Mouse (Mus musculus) embryonic facial prominence, embryonic 12.5 days (tissue): ENCODE results near the gene Sec22b. TPM values are rescaled to one million over a fixed set of nuclear protein-coding genes. Genes with fewer than 3 reads are reported as not detected.

Source experiments
- ATAC-seq: fragments of 200-750 bp; cut with Nextera tagmentation; 2 replicates; pipeline ENCODE4 v1.8.0; 2017; ENCODE audit not compliant: insufficient number of reproducible peaks, insufficient read depth, low FRiP score, low TSS enrichment
- H3K27ac ChIP-seq: fragments of 300-500 bp; sonication (generic); 2 replicates; pipeline ENCODE4 v1.5.1; 2016; ENCODE audit warnings: mild to moderate bottlenecking
- H3K27me3 ChIP-seq: fragments of 300-500 bp; sonication (generic); 2 replicates; pipeline ENCODE4 v1.6.1; 2016; ENCODE audit warnings: mild to moderate bottlenecking, moderate library complexity
- H3K36me3 ChIP-seq: fragments of 300-500 bp; sonication (generic); 2 replicates; pipeline ENCODE4 v1.6.1; 2016; ENCODE audit warnings: mild to moderate bottlenecking
- H3K4me1 ChIP-seq: fragments of 300-500 bp; sonication (generic); 2 replicates; pipeline ENCODE4 v1.6.1; 2016
- H3K4me2 ChIP-seq: fragments of 300-500 bp; sonication (generic); replicated peaks from 2 replicates; pipeline ENCODE4 v1.6.1; 2016; ENCODE audit warnings: mild to moderate bottlenecking, moderate library complexity
- H3K4me3 ChIP-seq: fragments of 300-500 bp; sonication (generic); 2 replicates; pipeline ENCODE4 v1.5.1; 2016; ENCODE audit warnings: mild to moderate bottlenecking
- H3K9ac ChIP-seq: fragments of 300-500 bp; sonication (generic); 2 replicates; pipeline ENCODE4 v1.6.1; 2016; ENCODE audit warnings: mild to moderate bottlenecking, moderate library complexity
- H3K9me3 ChIP-seq: fragments of 300-500 bp; sonication (generic); 2 replicates; pipeline ENCODE4 v1.6.1; 2016; ENCODE audit warnings: mild to moderate bottlenecking, moderate library complexity
- WGBS: fragments of 180-500 bp; shearing (Covaris S2); methylation state at CpG from one replicate; pipeline ENCODE4 v1.1.7; 2016; 5-methylcytosine and 5-hydroxymethylcytosine counted together
- polyA plus RNA-seq: library from polyadenylated mRNA; unstranded; fragments of >200 nt; fragmentation: Nextera tagmentation; extraction: Ambion mirVana; gene quantifications from 2 replicates; pipeline ENCODE4 v1.2.1, GENCODE M21; 2016

Gene Sec22b
- polyA plus RNA-seq, 1 experiment from 2014 or later: 128 TPM

GRCm38 (mm10) chr3:97944462-97944861 is 43.5 kb downstream of the Sec22b start:
- H3K4me1 ChIP-seq: peaks cover 40% of the 10 kb centered on the region
- no peak overlapping the region for H3K9ac ChIP-seq
- WGBS: 58% methylated on average over 5 of the region's 5 CpGs
- H3K36me3 ChIP-seq: no peaks in the 10 kb centered on the region
- no peak overlapping the region for H3K4me2 ChIP-seq
- H3K4me3 ChIP-seq: no peak overlapping the region
- H3K27ac ChIP-seq: no peak overlapping the region
- H3K9me3 ChIP-seq: 0 out of 2 replicates have a peak, but pooled peaks cover 5% of the 10 kb centered on the region
- H3K27me3 ChIP-seq: no peaks in the 10 kb centered on the region
- ATAC-seq: no peak

GRCm38 (mm10) chr3:97946439-97946838 is 45.4 kb downstream of the Sec22b start:
- Histone ChIP-seq H3K36me3 (no peaks in the 10 kb centered on the region), H3K4me1 (peaks cover 20% of the 10 kb centered on the region), H3K9me3 (0 out of 2 replicates have a peak, but pooled peaks cover 5% of the 10 kb centered on the region), H3K27ac (no peak overlapping the region), H3K4me2 (no peak overlapping the region), H3K9ac (no peak overlapping the region), H3K27me3 (no peaks in the 10 kb centered on the region), H3K4me3 (no peak overlapping the region)
- 25% methylated on average over 4 of the region's 4 CpGs for WGBS
- no peak for ATAC-seq

- H3K9me3 ChIP-seq: 0 out of 2 replicates have a peak, but pooled peaks cover 5% of the 10 kb centered on the region
- H3K4me1 ChIP-seq: peaks cover 7% of the 10 kb centered on the region; the same call in 1 of the 2 replicates
- WGBS: 89% methylated on average over 2 of the region's 2 CpGs
- no peaks in the 10 kb centered on the region for H3K27me3 ChIP-seq
- no peak overlapping the region for H3K4me3 ChIP-seq
- no peak for ATAC-seq
- no peak overlapping the region for H3K9ac ChIP-seq
- H3K4me2 ChIP-seq: no peak overlapping the region
- H3K27ac ChIP-seq: no peak overlapping the region
- no peaks in the 10 kb centered on the region for H3K36me3 ChIP-seq
Observed at GRCm38 (mm10) chr3:97948518-97948917, 47.5 kb downstream of the Sec22b start.

GRCm38 (mm10) chr3:97949946-97950345 is 49.0 kb downstream of the Sec22b start:
- WGBS: 53% methylated on average over 5 of the region's 5 CpGs
- no peaks in the 10 kb centered on the region for H3K27me3 ChIP-seq
- 0 out of 2 replicates have a peak, but pooled peaks cover 5% of the 10 kb centered on the region for H3K9me3 ChIP-seq
- ATAC-seq: no peak
- no peaks in the 10 kb centered on the region for H3K36me3 ChIP-seq
- no peak overlapping the region for H3K9ac ChIP-seq
- no peaks in the 10 kb centered on the region for H3K4me1 ChIP-seq
- no peak overlapping the region for H3K4me3 ChIP-seq
- no peak overlapping the region for H3K4me2 ChIP-seq
- H3K27ac ChIP-seq: no peak overlapping the region; the same call in 1 of the 2 replicates

- no peak overlapping the region for H3K9ac ChIP-seq
- 0 out of 2 replicates have a peak, but pooled peaks cover 5% of the 10 kb centered on the region for H3K9me3 ChIP-seq
- no peaks in the 10 kb centered on the region for H3K36me3 ChIP-seq
- no peak overlapping the region for H3K4me2 ChIP-seq
- no peak overlapping the region for H3K4me3 ChIP-seq
- H3K4me1 ChIP-seq: no peaks in the 10 kb centered on the region
- WGBS: 80% methylated on average over 3 of the region's 3 CpGs
- ATAC-seq: no peak
- H3K27me3 ChIP-seq: no peaks in the 10 kb centered on the region
- no peak overlapping the region for H3K27ac ChIP-seq
Observed at GRCm38 (mm10) chr3:97951134-97951533, 50.1 kb downstream of the Sec22b start.

- no peak overlapping the region for H3K27ac ChIP-seq
- no peak overlapping the region for H3K4me3 ChIP-seq
- ATAC-seq: no peak
- 0 out of 2 replicates have a peak, but pooled peaks cover 5% of the 10 kb centered on the region for H3K9me3 ChIP-seq
- H3K27me3 ChIP-seq: no peaks in the 10 kb centered on the region
- H3K9ac ChIP-seq: no peak overlapping the region
- no peak overlapping the region for H3K4me2 ChIP-seq
- no peaks in the 10 kb centered on the region for H3K4me1 ChIP-seq
- 84% methylated on average over 2 of the region's 2 CpGs for WGBS
- no peaks in the 10 kb centered on the region for H3K36me3 ChIP-seq
Observed at GRCm38 (mm10) chr3:97953196-97953595, 52.2 kb downstream of the Sec22b start.

- H3K4me1 ChIP-seq: peaks cover 6% of the 10 kb centered on the region; the same call in 1 of the 2 replicates
- no peak overlapping the region for H3K4me2 ChIP-seq
- H3K9me3 ChIP-seq: no peaks in the 10 kb centered on the region
- no peak overlapping the region for H3K27ac ChIP-seq
- no peaks in the 10 kb centered on the region for H3K36me3 ChIP-seq
- 50% methylated on average over 6 of the region's 6 CpGs for WGBS
- no peak overlapping the region for H3K4me3 ChIP-seq
- H3K27me3 ChIP-seq: no peaks in the 10 kb centered on the region
- H3K9ac ChIP-seq: no peak overlapping the region
- ATAC-seq: no peak
Observed at GRCm38 (mm10) chr3:97956322-97956721, 55.3 kb downstream of the Sec22b start.

- Histone ChIP-seq H3K9me3 (no peaks in the 10 kb centered on the region), H3K4me3 (no peak overlapping the region), H3K36me3 (no peaks in the 10 kb centered on the region), H3K27ac (no peak overlapping the region), H3K9ac (no peak overlapping the region), H3K4me2 (no peak overlapping the region), H3K27me3 (no peaks in the 10 kb centered on the region), H3K4me1 (peaks cover 12% of the 10 kb centered on the region)
- 44% methylated on average over 1 of the region's 1 CpGs for WGBS
- ATAC-seq: no peak
Observed at GRCm38 (mm10) chr3:97956926-97957325, 55.9 kb downstream of the Sec22b start.

GRCm38 (mm10) chr3:97960783-97961594 is 60.0 kb downstream of the Sec22b start:
- ATAC-seq: no peak
- Histone ChIP-seq H3K4me3 (no peak overlapping the region), H3K4me1 (peaks cover 31% of the 10 kb centered on the region), H3K27ac (peak overlapping the region; percentile 4; the same call in 1 of the 2 replicates), H3K9me3 (no peaks in the 10 kb centered on the region), H3K36me3 (no peaks in the 10 kb centered on the region), H3K4me2 (no peak overlapping the region), H3K9ac (no peak overlapping the region), H3K27me3 (no peaks in the 10 kb centered on the region)
- 54% methylated on average over 14 of the region's 14 CpGs for WGBS

GRCm38 (mm10) chr3:97961962-97962361 is 61.0 kb downstream of the Sec22b start:
- H3K27me3 ChIP-seq: no peaks in the 10 kb centered on the region
- WGBS: 60% methylated on average over 6 of the region's 6 CpGs
- H3K27ac ChIP-seq: peak overlapping the region; percentile 50; the same call in 1 of the 2 replicates
- H3K9ac ChIP-seq: no peak overlapping the region
- no peak overlapping the region for H3K4me3 ChIP-seq
- H3K4me1 ChIP-seq: peaks cover 31% of the 10 kb centered on the region
- H3K36me3 ChIP-seq: no peaks in the 10 kb centered on the region
- no peaks in the 10 kb centered on the region for H3K9me3 ChIP-seq
- no peak for ATAC-seq
- H3K4me2 ChIP-seq: no peak overlapping the region

- no peaks in the 10 kb centered on the region for H3K9me3 ChIP-seq
- H3K27ac ChIP-seq: peak overlapping the region; percentile 42; the same call in 1 of the 2 replicates
- H3K27me3 ChIP-seq: no peaks in the 10 kb centered on the region
- no peak; the same call in 1 of the 2 replicates for ATAC-seq
- no peak overlapping the region for H3K4me3 ChIP-seq
- no peak overlapping the region for H3K4me2 ChIP-seq
- no peaks in the 10 kb centered on the region for H3K36me3 ChIP-seq
- peaks cover 31% of the 10 kb centered on the region for H3K4me1 ChIP-seq
- H3K9ac ChIP-seq: no peak overlapping the region
- 26% methylated on average over 14 of the region's 14 CpGs for WGBS
Observed at GRCm38 (mm10) chr3:97964878-97965353, 63.9 kb downstream of the Sec22b start.

GRCm38 (mm10) chr3:97967627-97968026 is 66.6 kb downstream of the Sec22b start:
- Histone ChIP-seq H3K9ac (no peak overlapping the region), H3K4me1 (peaks cover 31% of the 10 kb centered on the region), H3K9me3 (no peaks in the 10 kb centered on the region), H3K36me3 (no peaks in the 10 kb centered on the region), H3K4me3 (no peak overlapping the region), H3K4me2 (no peak overlapping the region), H3K27me3 (no peaks in the 10 kb centered on the region), H3K27ac (no peak overlapping the region)
- WGBS: 66% methylated on average over 2 of the region's 2 CpGs
- no peak for ATAC-seq
